Mouse (Mus musculus): ENCODE data around the gene Shkbp1.

Shkbp1 gene

DNA sequence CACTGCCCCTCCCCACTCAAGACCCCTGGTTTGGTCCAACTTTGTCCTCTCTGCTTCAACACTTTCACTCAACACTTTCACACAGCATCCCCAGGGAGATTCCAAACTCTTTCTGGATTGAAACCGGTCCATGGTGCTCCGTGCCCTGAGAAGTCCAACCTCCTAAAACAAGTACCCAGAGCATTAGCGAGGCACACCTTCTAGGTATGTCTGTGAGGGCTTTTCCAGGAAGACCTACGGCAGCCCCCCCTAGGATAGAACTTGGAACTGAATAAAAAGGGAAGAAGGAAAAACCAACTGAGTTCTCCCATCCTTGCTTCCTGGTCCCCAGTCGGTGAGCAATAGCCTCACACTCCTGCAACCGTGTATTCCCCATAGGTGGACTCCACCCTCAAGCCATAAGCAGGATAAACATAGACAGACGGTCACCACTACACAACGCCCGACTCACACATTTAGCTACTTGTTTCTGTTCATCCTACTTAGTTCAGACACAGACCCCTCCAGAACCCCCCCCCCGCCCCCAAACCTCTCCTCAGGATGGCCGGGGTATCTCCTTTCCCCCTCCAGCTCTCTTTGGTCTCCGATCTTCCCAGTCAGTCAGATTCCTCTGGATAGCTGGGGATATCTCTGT, 44.1 kb downstream of the Shkbp1 start:
- no peak for DNase-seq (ENCODE audit: extremely low spot score, low read depth, low spot score)

DNA sequence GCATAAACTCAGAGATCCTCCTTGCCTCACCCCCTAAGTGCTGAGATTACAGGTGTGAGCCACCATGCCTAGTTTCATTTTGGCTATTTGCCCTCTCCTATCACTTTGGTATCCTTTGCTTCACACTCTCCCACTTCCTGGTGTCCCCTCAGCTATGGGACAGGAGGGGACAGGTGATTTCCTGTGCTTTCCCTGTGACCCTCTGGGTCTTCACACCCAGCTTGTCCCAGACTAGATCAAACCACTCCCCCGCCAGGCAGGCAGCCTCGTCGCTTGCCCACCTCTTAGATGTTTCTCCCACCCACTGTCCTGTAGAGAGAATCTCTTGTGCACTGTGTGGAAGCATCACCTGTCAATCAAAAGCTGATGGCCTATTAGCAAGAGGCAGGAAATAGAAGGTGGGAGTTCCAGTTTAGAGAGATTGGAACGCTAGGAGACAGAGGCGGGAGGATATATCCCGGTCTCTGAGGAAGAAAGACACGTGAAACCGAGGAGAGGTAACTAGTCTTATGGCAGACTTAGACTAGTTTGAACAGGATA, 44.8 kb downstream of the Shkbp1 start:
- no peak for DNase-seq (ENCODE audit: extremely low spot score, low read depth, low spot score)

DNA sequence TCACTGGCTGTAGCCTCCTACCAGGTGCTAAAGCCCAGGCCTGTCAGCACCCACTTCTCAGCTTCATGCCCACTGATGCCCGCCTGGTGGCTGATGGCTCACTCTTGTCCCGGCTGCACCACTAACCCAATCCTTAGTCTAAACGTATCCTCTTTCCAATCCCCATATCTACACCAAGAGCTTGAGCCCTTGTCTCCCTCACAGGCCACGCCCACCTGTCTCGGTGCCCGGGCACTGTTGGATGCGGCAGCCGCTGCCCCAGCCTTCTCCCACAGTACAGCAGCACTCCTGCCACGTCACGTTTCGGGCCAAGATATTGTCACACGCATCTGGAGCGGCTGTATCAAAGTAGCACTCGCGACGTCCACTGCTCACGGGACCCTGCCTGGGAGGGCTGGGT, 45.5 kb downstream of the Shkbp1 start:
- DNase-seq (ENCODE audit: extremely low spot score, low read depth, low spot score), result no peak

DNA sequence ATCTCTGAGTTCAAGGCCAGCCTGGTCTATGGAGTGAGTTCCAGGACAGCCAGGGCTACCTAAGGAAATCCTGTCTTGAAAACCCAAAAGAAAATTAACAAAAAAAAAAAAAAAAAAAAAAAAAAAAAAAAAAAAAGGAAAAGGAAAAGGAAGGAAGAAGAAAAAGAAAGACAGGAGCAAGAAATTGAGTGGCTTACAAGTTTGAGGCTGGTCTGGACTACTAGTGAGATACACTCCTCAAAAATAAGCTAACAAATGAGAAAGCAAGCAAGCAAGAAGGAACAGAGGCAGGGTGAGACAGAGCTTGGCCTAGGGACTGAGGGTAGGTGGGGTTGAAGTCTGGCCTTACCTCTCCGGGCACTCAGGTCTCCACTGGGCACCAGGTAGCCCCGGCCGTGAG, 46.0 kb downstream of the Shkbp1 start:
- DNase-seq (ENCODE audit: extremely low spot score, low read depth, low spot score), result no peak

DNA sequence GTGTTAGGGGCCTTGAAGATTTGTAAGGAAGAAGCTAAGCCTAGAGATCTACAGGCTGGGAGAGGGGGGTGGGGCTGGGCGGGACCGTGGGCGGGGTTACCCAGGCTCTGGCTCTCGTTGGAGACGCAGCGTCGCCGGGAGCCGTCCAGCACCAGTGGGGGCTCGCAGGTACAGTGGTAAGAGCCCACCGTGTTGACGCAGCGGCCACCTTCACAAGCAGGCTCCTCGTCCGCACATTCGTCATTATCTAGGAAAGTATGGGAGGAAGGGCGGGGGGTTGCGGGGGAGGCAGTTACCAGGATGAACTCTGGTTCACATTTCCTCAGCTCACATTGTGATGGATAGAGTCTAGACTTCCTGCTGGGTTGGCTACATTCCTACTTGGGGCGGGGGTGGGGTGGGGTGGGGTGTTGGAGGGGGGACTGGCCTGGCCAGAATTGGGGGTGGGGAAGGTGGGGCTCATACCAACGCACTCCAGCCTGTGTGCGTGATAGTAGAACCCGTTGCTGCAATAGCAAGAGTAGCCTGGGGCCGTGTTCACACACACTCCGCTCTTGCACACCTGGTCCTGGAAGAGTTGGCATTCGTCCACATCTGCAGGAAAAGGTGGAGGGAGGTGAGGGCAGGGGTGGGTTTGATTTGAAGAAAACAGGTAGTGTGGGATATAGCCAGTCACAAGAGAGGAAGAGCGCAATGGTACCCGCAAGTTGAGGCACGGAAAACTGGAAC, 46.8 kb downstream of the Shkbp1 start:
- DNase-seq (ENCODE audit: extremely low spot score, low read depth, low spot score), result no peak

DNA sequence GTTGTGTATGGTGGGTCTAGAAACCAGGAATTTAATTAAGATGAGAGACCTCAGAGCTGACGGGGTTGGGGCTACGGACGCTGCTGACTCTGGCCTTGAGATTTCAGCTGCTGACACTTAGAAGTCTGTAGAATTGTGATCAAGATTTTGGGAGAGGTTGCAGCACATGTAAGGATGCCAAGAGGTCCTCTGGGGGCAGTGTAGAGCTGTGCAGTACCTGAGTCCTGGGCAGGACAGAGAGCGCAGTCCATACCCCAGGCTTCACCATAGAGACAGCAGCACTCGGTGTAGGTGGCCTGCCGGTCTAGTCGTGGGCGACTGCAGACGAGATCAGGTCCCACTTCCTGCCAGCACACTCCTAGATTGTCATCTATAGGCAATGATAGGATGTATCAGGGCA, 48.3 kb downstream of the Shkbp1 start:
- no peak for DNase-seq (ENCODE audit: extremely low spot score, low read depth, low spot score)

DNA sequence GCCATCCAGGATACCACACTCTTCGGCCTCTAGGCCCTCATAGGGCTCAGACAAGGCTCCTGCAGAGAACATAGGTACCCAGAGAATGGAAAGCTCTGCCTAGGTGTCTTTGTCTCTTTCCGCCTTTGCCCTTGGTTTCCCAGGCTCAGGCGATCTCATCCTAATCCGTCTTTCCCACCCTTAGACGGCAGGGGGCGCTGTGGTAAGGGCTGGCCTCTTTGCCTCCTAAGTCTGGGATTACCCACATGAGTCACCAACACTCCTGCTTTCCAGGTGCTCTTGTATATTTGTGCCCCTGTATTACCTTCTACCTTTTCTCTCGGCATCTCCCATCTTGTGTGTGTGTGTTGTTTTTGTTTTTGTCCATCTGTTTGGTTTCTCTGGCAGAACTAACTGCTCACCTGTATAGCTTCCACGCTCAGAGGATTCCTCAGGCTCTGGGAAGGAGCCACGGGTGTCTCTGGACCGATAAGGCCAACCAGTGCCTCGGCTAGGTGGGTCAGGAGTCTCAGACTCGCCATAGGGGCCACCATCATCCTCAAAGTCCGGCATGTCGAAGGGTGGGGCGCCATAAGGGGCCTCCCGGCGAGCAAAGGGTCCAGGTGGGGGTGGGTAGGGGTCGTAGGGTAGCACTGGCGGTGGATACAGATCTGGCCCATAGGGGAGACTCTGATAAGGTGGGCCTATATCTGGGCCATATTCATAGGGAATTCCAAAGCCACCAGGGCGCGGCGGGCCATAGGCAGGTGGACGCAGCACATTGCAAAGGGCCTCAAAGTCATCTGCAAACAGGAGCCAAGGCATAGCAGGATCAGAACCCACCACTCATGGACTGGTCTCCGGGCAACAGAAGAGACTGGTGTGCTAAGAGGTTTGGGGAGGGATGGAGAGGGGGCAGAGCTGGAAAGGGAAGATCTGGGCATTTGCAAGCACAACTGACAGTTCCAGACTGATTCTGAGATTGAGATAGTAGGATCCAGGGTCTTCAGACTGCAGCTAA, 49.4 kb downstream of the Shkbp1 start:
- DNase-seq (ENCODE audit: extremely low spot score, low read depth, low spot score), result no peak

DNA sequence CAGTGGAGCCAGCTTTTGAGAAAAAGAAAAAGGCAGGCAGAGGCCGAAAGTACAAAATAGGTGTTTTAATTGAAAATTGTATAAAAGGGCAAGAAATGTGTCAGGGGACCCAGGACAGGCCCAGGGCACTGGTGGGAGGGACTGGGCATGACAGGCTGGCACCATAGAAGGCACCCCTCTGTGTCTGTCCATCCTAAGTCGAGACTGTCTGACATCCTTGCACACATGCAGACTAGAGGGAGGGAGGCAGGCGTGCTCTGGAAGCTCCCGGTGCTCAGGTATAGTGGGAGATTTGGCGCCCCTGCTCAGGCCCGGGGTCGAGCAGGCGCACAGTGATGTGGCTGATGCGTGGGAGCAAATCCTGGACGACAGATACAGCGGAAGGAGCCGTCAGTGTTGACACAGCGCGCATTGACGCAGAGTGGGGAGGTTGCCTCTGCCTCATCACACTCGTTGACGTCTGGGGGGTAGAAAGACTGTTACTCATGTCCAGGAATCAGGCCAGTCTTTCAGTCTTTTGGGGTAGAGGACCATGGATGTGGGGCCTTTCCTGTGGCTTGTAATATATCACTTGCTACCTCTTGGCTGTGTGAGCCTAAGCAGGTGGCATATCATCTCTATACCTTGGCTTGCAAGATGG, 50.6 kb downstream of the Shkbp1 start:
- no peak for DNase-seq (ENCODE audit: extremely low spot score, low read depth, low spot score)

DNA sequence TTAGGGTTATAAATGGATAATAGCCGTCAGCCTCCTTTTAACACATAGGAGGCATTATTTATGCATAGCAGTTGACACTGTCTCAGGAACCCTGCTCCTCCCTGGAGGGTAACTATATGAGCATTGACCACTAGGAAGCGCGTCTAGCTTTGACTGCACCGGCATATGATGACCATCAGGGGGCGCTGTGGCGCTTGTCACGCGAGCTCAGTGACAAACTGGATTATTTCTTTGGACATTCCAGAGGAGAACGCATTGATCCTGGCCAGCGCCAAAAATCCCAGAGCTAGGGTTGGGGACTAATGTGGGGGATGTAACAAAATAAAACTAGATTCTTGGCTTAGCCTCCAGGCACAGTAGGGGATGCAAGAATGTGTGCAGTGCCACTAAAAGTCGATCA, 53.6 kb downstream of the Shkbp1 start:
- no peak for DNase-seq (ENCODE audit: extremely low spot score, low read depth, low spot score)

DNA sequence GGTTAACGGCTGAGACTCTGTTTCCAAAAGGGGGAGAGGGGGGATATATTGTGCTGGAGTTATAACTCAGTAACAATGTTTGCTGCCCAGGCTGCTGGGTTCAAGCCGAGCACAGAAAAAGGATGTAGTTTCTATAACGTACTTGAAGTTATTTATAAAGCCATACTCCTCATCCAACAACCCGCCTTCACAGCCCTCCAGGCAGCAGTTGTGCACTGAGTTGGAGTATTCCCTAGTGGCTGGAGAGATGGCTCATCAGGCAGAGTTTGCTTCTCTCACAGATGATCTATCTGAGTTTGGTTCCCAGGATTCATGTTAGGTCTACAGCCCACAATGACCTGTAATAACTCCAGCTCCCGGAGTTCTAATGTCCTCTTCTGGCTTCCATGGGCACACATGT, 55.0 kb downstream of the Shkbp1 start:
- DNase-seq (ENCODE audit: extremely low spot score, low read depth, low spot score), result no peak

DNA sequence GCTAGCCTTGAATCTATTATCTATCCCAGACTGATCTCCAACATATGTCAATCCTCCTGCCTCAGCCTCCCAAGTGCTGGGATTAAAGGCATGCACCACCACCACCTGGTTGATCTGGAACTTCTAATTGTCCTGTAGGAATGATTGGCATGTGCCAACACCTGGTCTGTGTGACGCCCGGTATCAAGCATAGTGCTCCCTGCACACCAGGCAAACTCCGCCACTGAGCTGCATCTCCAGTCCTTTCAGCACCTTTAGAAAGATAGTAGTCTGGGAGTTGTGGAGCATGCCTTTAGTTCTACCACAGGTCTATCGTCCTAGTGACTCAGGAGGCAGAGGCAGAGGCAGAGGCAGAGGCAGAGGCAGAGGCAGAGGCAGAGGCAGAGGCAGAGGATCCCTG, 55.5 kb downstream of the Shkbp1 start:
- no peak for DNase-seq (ENCODE audit: extremely low spot score, low read depth, low spot score)

DNA sequence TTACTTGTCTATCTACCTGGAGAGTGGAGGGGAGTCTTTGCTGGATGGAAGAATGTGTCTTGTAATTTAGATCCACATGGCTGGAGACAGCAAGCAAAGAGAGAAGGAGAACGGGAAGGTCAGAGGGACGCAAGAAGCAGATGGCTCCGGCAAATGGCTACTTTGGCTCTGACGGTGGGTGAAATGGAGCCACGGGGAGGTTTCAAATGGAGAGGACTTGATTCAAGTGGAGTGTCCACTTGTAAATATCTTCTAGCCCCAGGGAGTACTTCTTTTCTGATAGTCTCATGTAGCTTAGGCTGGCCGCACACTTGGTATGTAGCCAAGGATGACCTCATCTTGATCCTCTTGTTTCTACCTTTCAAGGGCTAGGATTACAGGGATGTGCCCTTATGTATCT, 57.0 kb downstream of the Shkbp1 start:
- DNase-seq (ENCODE audit: extremely low spot score, low read depth, low spot score), result no peak

DNA sequence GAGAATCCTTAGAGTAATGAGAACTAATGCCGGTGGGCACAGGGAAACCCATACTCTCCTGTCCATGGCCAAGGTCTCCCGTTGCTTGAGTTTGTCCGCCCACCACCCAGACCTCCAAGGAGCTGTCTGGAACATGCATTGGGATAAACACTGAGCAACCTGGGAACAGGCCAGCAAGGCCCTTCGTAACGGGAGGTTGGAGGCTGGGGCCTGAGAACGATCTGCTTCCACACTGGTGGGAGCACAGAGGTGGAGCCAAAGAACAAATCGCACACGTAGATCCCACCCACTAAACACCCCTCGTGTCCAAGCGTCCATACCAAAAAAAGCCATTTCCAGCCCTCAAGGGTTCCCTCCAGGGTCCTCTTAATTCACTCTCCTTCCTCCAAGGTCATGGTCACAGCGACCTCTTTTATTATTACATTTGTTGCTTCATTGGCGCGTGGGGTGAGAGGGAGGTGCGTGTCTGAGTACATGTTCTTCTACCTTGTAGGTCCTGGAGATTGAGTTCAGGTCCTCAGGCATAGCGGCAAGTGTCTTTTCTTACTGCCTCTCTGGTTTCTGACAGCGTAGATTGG, 57.7 kb downstream of the Shkbp1 start:
- DNase-seq (ENCODE audit: extremely low spot score, low read depth, low spot score), result no peak

DNA sequence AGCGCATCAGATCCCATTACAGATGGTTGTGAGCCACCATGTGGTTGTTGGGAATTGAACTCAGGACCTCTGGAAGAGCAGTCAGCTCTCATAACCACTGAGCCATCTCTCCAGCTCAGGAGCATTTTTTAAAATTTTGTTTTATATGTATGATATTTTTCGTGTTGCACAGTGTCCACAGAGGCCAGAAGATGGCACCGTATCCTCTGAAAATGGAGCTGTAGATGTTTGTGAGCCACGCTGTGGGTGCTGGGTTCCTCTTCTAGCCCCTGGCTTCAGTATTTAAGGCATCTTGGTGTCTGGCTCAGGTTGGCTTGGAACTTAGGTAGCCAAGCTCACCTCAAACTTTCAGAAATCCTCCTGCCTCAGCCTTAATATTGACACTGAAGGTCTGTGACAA, 59.3 kb downstream of the Shkbp1 start:
- no peak for DNase-seq (ENCODE audit: extremely low spot score, low read depth, low spot score)

DNA sequence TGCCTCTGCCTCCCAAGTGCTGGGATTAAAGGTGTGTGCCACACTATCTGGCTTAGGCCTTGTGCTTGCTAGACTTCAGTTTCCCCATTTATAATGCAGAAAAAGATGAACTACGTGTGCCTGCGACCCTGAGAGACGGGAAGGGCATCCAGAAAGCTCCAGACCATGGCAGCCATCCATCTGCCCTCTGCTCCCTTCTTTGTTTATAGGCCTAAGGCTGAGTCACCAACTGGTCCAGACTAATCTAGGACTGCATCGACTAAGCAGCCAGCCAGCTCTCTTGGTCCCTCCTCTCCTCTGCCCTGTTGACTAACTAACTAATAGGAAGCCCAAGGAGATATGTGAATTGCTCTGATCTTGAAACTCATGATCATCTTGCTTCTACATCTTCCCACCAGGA, 59.9 kb downstream of the Shkbp1 start:
- no peak for DNase-seq (ENCODE audit: extremely low spot score, low read depth, low spot score)

Measured in hindlimb bud, embryonic 11.5 days (tissue).